Mouse (Mus musculus): ENCODE measurements around the gene Heg1.

Heg1 gene

GRCm38 (mm10) chr16:33705258-33705657 is 21.1 kb downstream of the Heg1 start:
- peak; percentile 36 for DNase-seq (ENCODE audit: low read depth, low spot score)

- peak; percentile 40 for DNase-seq (ENCODE audit: low read depth, low spot score)
These were observed 22.1 kb downstream of the Heg1 start for GRCm38 (mm10) chr16:33706111-33706890.

GRCm38 (mm10) chr16:33708031-33708430 is 23.9 kb downstream of the Heg1 start:
- DNase-seq (ENCODE audit: low read depth, low spot score) = peak; percentile 88

GRCm38 (mm10) chr16:33708585-33709397 is 24.6 kb downstream of the Heg1 start:
- peak; percentile 65 for DNase-seq (ENCODE audit: low read depth, low spot score)

GRCm38 (mm10) chr16:33714271-33714670 is 30.1 kb downstream of the Heg1 start:
- peak; percentile 91 for DNase-seq (ENCODE audit: low read depth, low spot score)

GRCm38 (mm10) chr16:33723241-33723640 is 39.1 kb downstream of the Heg1 start:
- DNase-seq (ENCODE audit: low read depth, low spot score) = no peak

- no peak for DNase-seq (ENCODE audit: low read depth, low spot score)
These were observed 39.8 kb downstream of the Heg1 start for GRCm38 (mm10) chr16:33723983-33724382.

GRCm38 (mm10) chr16:33726261-33726660 is 42.1 kb downstream of the Heg1 start:
- DNase-seq (ENCODE audit: low read depth, low spot score) = no peak

- DNase-seq (ENCODE audit: low read depth, low spot score) = no peak
These were observed 42.7 kb downstream of the Heg1 start for GRCm38 (mm10) chr16:33726892-33727291.

- DNase-seq (ENCODE audit: low read depth, low spot score) = no peak
These were observed 44.3 kb downstream of the Heg1 start for GRCm38 (mm10) chr16:33728427-33728826.

- DNase-seq (ENCODE audit: low read depth, low spot score) = no peak
These were observed 47.1 kb downstream of the Heg1 start for GRCm38 (mm10) chr16:33731291-33731690.

- DNase-seq (ENCODE audit: low read depth, low spot score) = no peak
These were observed 48.1 kb downstream of the Heg1 start for GRCm38 (mm10) chr16:33732237-33732749.

- DNase-seq (ENCODE audit: low read depth, low spot score) = no peak
These were observed 48.8 kb downstream of the Heg1 start for GRCm38 (mm10) chr16:33732846-33733580.

GRCm38 (mm10) chr16:33733864-33734263 is 49.7 kb downstream of the Heg1 start:
- DNase-seq (ENCODE audit: low read depth, low spot score) = no peak

- no peak for DNase-seq (ENCODE audit: low read depth, low spot score)
These were observed 50.4 kb downstream of the Heg1 start for GRCm38 (mm10) chr16:33734545-33734944.

GRCm38 (mm10) chr16:33735238-33735637 is 51.1 kb downstream of the Heg1 start:
- no peak for DNase-seq (ENCODE audit: low read depth, low spot score)

GRCm38 (mm10) chr16:33735791-33736190 is 51.6 kb downstream of the Heg1 start:
- DNase-seq (ENCODE audit: low read depth, low spot score) = no peak

GRCm38 (mm10) chr16:33736746-33737145 is 52.6 kb downstream of the Heg1 start:
- no peak for DNase-seq (ENCODE audit: low read depth, low spot score)

GRCm38 (mm10) chr16:33738949-33739719 is 55.0 kb downstream of the Heg1 start:
- no peak for DNase-seq (ENCODE audit: low read depth, low spot score)

GRCm38 (mm10) chr16:33739802-33740201 is 55.6 kb downstream of the Heg1 start:
- peak; percentile 59 for DNase-seq (ENCODE audit: low read depth, low spot score)

- DNase-seq (ENCODE audit: low read depth, low spot score) = no peak
These were observed 56.2 kb downstream of the Heg1 start for GRCm38 (mm10) chr16:33740416-33740815.

Measured in CD4-positive helper T cell, adult 2 months (primary cell).